Mouse (Mus musculus) limb, embryonic 10.5 days (tissue): Measurements from ENCODE around the gene Polr3h. TPM values are rescaled to one million over a fixed set of nuclear protein-coding genes. Genes with fewer than 3 reads are reported as not detected.

Source experiments
- DNase-seq: peaks from one replicate; pipeline ENCODE4 v3.0.0-alpha.2; 2017; ENCODE audit warnings: low spot score
- H3K27ac ChIP-seq: fragments of 300-500 bp; sonication (generic); 2 replicates; pipeline ENCODE4 v1.5.1; 2016; ENCODE audit warnings: mild to moderate bottlenecking
- H3K27me3 ChIP-seq: fragments of 300-500 bp; sonication (generic); 2 replicates; pipeline ENCODE4 v1.6.1; 2016; ENCODE audit warnings: low read depth, mild to moderate bottlenecking; ENCODE audit not compliant: poor library complexity, severe bottlenecking
- H3K36me3 ChIP-seq: fragments of 300-500 bp; sonication (generic); 2 replicates; pipeline ENCODE4 v1.6.1; 2016; ENCODE audit warnings: mild to moderate bottlenecking, moderate library complexity
- H3K4me1 ChIP-seq: fragments of 300-500 bp; sonication (generic); 2 replicates; pipeline ENCODE4 v1.6.1; 2016
- H3K4me3 ChIP-seq: fragments of 300-500 bp; sonication (generic); 2 replicates; pipeline ENCODE4 v1.5.1; 2016; ENCODE audit warnings: mild to moderate bottlenecking, moderate library complexity
- H3K9me3 ChIP-seq: fragments of 300-500 bp; sonication (generic); replicated peaks from 2 replicates; pipeline ENCODE4 v1.6.1; 2016; ENCODE audit warnings: mild to moderate bottlenecking
- WGBS: fragments of 180-500 bp; shearing (Covaris S2); methylation state at CpG from one replicate; pipeline ENCODE4 v1.1.7; 2016; 5-methylcytosine and 5-hydroxymethylcytosine counted together
- polyA plus RNA-seq: library from polyadenylated mRNA; unstranded; fragments of >200 nt; fragmentation: Nextera tagmentation; extraction: Ambion mirVana; gene quantifications from 2 replicates; pipeline ENCODE4 v1.2.1, GENCODE M21; 2016

Gene Polr3h
- polyA plus RNA-seq, 1 experiment from 2014 or later = 75.5 TPM

DNA sequence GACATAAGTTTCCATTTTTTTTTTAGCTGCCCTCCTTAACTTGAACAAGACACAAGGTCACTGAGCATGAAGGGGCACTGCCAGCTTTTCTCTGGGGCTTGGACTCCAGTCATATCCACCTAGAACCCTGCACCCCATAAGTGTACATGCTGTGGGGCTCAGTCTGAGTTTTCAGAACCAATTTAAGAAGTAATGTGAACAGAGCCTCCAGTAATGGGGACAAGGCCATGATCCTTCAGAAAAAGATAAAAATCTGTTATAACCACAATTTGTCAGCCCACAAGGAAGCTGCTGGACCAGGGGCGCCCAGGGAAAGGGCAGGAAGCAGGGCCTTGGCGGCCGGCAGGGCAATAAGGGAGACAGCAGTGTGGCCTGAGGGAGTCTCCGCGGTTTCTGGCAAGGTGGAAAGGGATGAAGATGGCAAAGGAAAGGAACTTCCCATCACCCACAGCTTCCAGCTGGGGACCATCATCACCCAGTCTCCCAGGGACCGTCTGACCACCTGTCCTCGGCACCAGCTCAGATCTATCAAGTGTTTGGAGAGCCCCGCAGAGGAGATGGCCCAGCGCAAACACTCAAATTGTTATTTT lies 73.5 kb downstream of the Polr3h start:
- H3K4me3 ChIP-seq = no peak overlapping the region
- DNase-seq = no peak
- 93% methylated on average over 9 of the region's 9 CpGs for WGBS
- H3K36me3 ChIP-seq = peaks cover 75% of the 10 kb centered on the region
- H3K27me3 ChIP-seq = no peaks in the 10 kb centered on the region
- H3K27ac ChIP-seq = no peak overlapping the region
- no peaks in the 10 kb centered on the region for H3K9me3 ChIP-seq
- peaks cover 28% of the 10 kb centered on the region for H3K4me1 ChIP-seq

DNA sequence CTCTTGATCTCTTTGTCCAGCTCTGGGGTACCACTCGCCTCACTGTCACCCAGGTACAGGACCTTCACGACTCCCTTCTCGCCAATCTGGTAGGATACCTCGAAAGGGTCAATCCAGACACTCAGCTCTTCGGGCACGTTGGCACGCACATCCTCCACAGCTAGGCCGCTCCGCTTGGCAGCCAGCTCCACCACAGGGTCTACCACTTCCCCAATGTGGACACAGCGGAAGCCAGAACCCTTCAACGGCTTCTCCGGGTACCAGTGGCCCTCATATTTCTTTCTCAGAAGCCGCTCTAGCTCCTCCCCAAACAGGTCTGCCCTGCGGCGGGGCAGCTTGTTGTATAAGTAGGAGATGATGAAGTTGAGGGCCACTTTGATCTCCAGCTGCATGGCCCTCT lies 74.7 kb downstream of the Polr3h start:
- no peak overlapping the region for H3K4me3 ChIP-seq
- H3K4me1 ChIP-seq = peaks cover 19% of the 10 kb centered on the region
- peaks cover 85% of the 10 kb centered on the region for H3K36me3 ChIP-seq
- DNase-seq = no peak
- H3K27me3 ChIP-seq = no peaks in the 10 kb centered on the region
- H3K9me3 ChIP-seq = no peaks in the 10 kb centered on the region
- 97% methylated on average over 15 of the region's 15 CpGs for WGBS
- no peak overlapping the region for H3K27ac ChIP-seq

DNA sequence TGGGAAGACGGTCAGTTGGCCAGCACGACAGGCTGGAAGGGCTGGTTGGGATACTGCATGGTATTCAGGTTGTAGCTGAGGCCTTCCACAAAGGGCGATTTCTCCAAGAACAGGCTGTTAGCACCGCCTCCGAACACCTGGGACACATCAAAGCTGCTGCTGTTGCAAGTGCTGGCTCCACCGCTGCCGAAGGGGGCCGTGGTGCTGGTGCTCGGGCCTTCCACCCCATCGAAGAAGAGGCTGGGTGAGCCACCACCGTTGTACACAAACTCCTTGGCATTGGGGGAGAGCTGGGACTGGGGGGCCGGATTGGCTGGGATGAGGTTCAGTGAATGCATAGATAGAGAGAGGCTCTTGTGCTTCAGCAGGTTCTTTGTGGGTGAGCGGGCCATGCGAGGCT lies 75.3 kb downstream of the Polr3h start:
- no peak overlapping the region for H3K4me3 ChIP-seq
- no peaks in the 10 kb centered on the region for H3K9me3 ChIP-seq
- no peaks in the 10 kb centered on the region for H3K27me3 ChIP-seq
- peaks cover 14% of the 10 kb centered on the region for H3K4me1 ChIP-seq
- 87% methylated on average over 14 of the region's 14 CpGs for WGBS
- DNase-seq = no peak
- H3K36me3 ChIP-seq = peaks cover 85% of the 10 kb centered on the region
- no peak overlapping the region for H3K27ac ChIP-seq

DNA sequence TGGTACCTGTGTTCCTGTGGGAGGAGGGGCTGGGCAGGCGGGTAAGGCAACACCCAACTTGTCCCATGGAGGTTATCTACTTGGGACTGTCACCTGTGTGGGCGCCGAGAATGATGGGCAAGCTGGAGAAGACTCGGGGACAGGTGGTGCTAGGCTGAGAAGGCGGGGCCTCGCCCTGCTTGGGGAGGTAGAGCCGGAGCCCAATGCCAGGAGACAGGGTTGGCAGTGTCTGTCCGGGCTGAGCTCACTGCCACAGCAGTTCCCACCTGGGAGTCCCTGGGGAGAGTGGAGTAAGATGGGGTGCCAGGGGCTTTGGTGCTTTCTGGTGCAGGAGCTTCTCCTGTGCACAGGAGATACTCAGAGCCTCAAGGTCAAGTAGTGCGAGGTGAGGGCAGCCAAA lies 76.9 kb downstream of the Polr3h start:
- Histone ChIP-seq H3K36me3 (peaks cover 73% of the 10 kb centered on the region), H3K4me1 (peaks cover 7% of the 10 kb centered on the region), H3K27ac (no peak overlapping the region), H3K27me3 (no peaks in the 10 kb centered on the region), H3K4me3 (no peak overlapping the region), H3K9me3 (no peaks in the 10 kb centered on the region)
- DNase-seq = no peak
- WGBS = 87% methylated on average over 9 of the region's 9 CpGs

DNA sequence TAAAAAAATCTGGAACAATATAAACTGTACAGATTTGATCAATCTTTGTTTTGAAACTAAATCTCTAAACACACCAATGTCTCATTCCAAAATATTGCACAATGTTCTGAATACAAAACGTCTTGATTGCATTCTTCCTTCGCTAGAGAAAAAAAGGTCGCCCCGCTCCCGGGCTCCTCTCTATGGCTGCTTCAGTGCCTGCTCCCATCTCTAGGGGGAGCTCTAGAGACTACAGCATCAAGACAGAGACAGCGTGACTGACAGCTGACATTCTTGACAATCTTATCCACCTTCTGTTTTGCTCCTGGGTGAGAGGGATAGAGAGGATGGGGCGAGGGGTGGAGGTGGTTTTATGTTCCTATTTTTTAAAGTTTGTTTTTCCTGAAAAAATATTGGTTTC lies 77.7 kb downstream of the Polr3h start:
- DNase-seq = no peak
- H3K4me1 ChIP-seq = peaks cover 7% of the 10 kb centered on the region
- 55% methylated on average over 7 of the region's 7 CpGs for WGBS
- peaks cover 65% of the 10 kb centered on the region for H3K36me3 ChIP-seq
- H3K27ac ChIP-seq = no peak overlapping the region
- no peak overlapping the region for H3K4me3 ChIP-seq
- no peaks in the 10 kb centered on the region for H3K9me3 ChIP-seq
- H3K27me3 ChIP-seq = no peaks in the 10 kb centered on the region

DNA sequence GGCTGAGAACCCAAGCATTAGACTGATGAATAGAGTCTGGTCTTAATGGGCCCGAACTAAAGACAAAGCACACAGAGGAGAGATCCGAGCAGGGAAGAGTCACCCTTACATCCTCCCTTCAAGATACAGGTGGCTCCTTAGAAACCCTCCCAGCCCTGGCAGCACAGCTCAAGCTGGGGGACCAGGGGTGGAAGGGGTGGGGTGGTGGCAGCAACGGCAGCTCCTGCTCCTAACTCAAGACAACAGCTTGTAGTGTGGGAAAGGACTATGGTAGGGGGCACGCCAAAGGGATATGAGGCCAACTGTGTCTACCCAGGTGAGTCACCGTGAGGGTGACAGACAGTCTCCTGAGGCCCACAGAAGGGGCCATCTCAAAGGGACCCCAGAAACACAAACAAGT lies 78.2 kb downstream of the Polr3h start:
- H3K4me1 ChIP-seq = peaks cover 7% of the 10 kb centered on the region
- 94% methylated on average over 5 of the region's 5 CpGs for WGBS
- H3K36me3 ChIP-seq = peaks cover 62% of the 10 kb centered on the region
- no peaks in the 10 kb centered on the region for H3K27me3 ChIP-seq
- no peak overlapping the region for H3K27ac ChIP-seq
- H3K4me3 ChIP-seq = no peak overlapping the region
- H3K9me3 ChIP-seq = no peaks in the 10 kb centered on the region
- no peak for DNase-seq

DNA sequence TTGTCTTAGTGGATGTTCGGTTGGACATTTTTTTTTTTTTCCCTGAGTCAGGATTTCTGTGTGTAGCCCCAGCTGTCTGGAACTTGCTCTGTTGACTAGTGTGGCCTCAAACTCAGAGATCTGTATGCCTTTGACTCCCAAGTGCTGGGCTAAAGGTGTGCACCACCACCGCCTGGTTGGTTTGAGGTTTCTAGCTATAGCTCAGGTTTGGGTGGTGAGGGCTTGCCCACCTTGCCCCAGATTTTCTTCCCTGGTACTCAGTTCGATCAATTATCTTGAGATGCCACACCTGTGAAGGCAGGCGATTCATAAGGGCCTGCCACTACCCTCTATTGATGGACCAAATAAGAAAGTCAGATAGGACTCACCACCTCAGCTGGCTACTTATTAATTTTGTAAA lies 78.9 kb downstream of the Polr3h start:
- H3K27me3 ChIP-seq = no peaks in the 10 kb centered on the region
- WGBS = 93% methylated on average over 4 of the region's 4 CpGs
- no peak for DNase-seq
- peaks cover 7% of the 10 kb centered on the region for H3K4me1 ChIP-seq
- H3K27ac ChIP-seq = no peak overlapping the region
- H3K9me3 ChIP-seq = no peaks in the 10 kb centered on the region
- no peak overlapping the region for H3K4me3 ChIP-seq
- peaks cover 55% of the 10 kb centered on the region for H3K36me3 ChIP-seq

DNA sequence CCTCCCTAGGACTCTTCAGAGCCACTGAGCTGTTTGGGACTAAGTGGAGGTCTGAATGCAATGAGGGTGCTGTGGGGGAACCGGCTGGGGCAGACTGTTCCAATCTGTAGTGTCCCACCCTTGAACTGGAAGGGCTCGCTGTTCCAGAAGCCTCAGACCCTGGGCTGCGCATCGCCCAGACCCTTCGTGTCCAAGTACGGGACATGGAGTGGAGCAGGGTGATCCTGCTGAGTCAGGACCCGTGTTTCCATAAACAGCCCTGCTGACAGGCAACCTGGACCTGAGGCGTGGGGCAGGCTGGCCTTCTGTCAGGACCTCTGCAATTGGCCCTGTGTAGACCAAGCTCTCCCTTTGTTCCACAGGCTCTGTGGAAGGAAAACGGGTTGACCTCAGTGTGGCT lies 79.3 kb downstream of the Polr3h start:
- H3K4me3 ChIP-seq = no peak overlapping the region
- no peak overlapping the region; the same call in 1 of the 2 replicates for H3K27ac ChIP-seq
- no peak for DNase-seq
- peaks cover 50% of the 10 kb centered on the region for H3K36me3 ChIP-seq
- WGBS = 89% methylated on average over 9 of the region's 9 CpGs
- H3K4me1 ChIP-seq = peaks cover 7% of the 10 kb centered on the region
- H3K27me3 ChIP-seq = no peaks in the 10 kb centered on the region
- H3K9me3 ChIP-seq = no peaks in the 10 kb centered on the region

DNA sequence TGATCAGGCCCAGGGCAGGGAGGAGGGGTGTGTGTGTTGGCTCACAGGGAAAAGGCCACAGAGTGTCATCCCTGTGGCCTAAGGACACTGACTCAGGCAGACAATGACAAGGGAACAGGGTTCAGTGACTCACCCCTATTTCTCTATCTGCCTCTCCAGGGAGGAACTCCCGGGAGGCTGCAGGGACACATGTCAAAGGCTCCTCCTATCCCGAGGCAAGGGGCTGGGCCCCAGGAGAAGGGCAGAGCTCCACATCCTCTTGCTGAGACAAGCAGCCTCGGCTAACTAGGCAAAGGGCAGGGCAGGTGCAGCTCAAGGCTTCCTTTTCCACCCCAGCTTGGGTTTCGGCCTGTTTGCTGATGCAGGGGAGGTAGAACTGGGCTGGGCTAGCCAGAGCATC lies 80.3 kb downstream of the Polr3h start:
- DNase-seq = no peak
- peaks cover 40% of the 10 kb centered on the region for H3K36me3 ChIP-seq
- no peaks in the 10 kb centered on the region for H3K9me3 ChIP-seq
- no peak overlapping the region for H3K4me3 ChIP-seq
- peaks cover 4% of the 10 kb centered on the region for H3K4me1 ChIP-seq
- H3K27me3 ChIP-seq = no peaks in the 10 kb centered on the region
- 46% methylated on average over 4 of the region's 4 CpGs for WGBS
- no peak overlapping the region for H3K27ac ChIP-seq

DNA sequence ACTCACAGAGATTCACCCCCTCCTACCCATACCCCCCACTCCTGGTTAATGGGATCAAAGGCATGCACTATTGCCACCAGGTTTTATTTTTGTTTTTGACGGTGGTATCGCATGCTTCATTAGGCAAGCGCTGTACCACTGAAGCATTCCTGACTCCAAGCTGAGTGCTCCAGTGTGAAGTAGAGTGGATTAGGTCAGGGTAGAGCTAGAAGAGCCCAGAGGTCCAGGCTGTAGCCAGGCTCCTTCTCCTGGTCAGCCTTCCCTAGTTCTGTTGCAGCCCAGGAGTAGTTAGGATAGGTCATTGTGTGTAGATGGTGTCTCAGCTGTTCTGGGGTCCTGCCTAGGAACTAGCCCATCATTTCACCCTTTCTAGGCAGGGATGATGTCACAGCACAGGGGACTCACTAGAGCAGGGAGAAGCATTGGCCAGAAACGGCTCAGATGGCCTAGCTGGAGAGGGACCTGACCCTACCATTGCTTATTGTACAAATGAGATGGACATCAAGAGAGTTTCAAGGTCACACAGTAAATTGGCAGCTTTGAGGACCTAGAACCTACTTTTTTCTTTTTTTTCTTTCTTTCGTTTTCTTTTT lies 80.9 kb downstream of the Polr3h start:
- Histone ChIP-seq H3K36me3 (peaks cover 34% of the 10 kb centered on the region), H3K4me3 (no peak overlapping the region), H3K27ac (no peak overlapping the region), H3K27me3 (no peaks in the 10 kb centered on the region), H3K9me3 (no peaks in the 10 kb centered on the region), H3K4me1 (no peaks in the 10 kb centered on the region)
- 84% methylated on average over 5 of the region's 5 CpGs for WGBS
- no peak for DNase-seq

DNA sequence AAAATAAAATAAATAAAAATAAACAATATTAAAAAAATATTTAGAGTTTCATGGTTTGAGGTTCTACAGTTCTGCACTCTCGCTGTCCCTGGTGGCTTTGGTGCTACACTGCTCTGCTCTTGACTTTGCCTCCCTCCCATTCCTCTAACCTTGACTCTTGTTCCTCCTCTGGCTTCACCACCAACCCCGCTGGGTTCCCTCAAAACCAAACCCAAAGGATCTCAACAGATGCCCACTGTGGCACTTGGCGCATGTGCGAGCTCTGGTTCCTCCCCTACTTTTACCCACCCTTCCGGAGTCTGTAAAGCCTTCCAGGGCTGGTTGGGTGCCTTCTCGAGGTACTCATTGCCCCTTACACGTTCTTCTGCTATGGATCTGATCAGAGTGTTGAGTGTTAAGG lies 83.8 kb downstream of the Polr3h start:
- WGBS = 87% methylated on average over 7 of the region's 7 CpGs
- H3K27ac ChIP-seq = no peak overlapping the region
- peaks cover 5% of the 10 kb centered on the region; the same call in 1 of the 2 replicates for H3K27me3 ChIP-seq
- H3K36me3 ChIP-seq = peaks cover 8% of the 10 kb centered on the region
- no peaks in the 10 kb centered on the region for H3K9me3 ChIP-seq
- peaks cover 3% of the 10 kb centered on the region for H3K4me1 ChIP-seq
- no peak overlapping the region for H3K4me3 ChIP-seq
- no peak for DNase-seq

DNA sequence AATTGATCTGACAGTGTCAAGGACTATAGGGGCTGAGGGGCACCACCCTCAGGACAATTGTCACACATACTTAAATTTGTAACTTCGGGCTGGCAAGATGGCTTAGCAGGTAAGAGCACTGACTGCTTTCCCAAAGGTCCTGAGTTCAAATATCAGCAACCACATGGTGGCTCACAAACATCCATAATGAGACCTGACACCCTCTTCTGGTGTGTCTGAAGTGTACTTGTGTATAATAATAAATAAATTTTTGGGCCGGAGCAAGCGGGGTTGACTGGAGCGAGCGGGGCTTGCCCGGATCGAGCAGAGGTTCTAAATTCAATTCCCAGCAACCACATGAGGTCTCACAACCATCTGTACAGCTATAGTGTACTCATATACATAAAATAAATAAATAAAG lies 85.7 kb downstream of the Polr3h start:
- Histone ChIP-seq H3K27ac (no peak overlapping the region), H3K27me3 (peaks cover 25% of the 10 kb centered on the region), H3K4me3 (no peak overlapping the region), H3K9me3 (no peaks in the 10 kb centered on the region), H3K4me1 (peaks cover 23% of the 10 kb centered on the region), H3K36me3 (0 out of 2 replicates have a peak, but pooled peaks cover 2% of the 10 kb centered on the region)
- no peak for DNase-seq
- 92% methylated on average over 7 of the region's 7 CpGs for WGBS

DNA sequence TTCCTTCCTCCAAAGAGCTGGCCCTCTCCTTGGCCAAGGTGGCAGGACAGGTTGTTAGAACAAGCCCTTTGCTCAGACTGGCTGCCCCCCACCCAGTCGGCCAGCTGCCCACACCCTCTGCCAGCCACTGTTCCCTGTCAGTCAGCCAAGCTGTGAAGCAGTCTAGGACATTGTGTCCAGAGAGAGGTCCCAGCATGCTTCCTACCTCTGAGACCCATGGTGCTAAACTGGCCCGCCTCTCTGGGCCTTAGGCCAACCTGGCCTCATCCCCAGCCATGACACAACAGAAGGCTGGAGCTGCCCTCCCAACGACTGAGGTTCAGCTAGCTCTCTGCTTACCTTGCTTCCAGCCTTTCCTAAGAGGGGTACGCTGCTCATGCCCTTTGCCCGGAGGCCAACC lies 86.4 kb downstream of the Polr3h start:
- Histone ChIP-seq H3K27me3 (peaks cover 32% of the 10 kb centered on the region), H3K27ac (no peak overlapping the region), H3K9me3 (no peaks in the 10 kb centered on the region), H3K4me1 (peaks cover 29% of the 10 kb centered on the region), H3K4me3 (no peak overlapping the region), H3K36me3 (0 out of 2 replicates have a peak, but pooled peaks cover 2% of the 10 kb centered on the region)
- WGBS = 73% methylated on average over 5 of the region's 5 CpGs
- DNase-seq = no peak
